Mouse (Mus musculus) adrenal gland (tissue): ENCODE measurements around the gene Scnm1.

Experiments used
- intact Hi-C: fragments of 180-260 bp; cut with DNase I; formaldehyde crosslinking; loops from one replicate; pipeline ENCODE4 v1.15.1; 2025
- microRNA-seq, 2 experiments: library from miRNA; unstranded; fragments of <30 nt; microRNA quantifications; one replicate each; pipeline ENCODE4; 2019

Scnm1 gene

GRCm38 (mm10) chr3:95110911-95111726 lies 22.7 kb downstream of the Scnm1 start, which contains the start of gene Vps72:
Vps72 (plus strand) TSS chr3:95111022.
- intact Hi-C loops: no loop called here

DNA sequence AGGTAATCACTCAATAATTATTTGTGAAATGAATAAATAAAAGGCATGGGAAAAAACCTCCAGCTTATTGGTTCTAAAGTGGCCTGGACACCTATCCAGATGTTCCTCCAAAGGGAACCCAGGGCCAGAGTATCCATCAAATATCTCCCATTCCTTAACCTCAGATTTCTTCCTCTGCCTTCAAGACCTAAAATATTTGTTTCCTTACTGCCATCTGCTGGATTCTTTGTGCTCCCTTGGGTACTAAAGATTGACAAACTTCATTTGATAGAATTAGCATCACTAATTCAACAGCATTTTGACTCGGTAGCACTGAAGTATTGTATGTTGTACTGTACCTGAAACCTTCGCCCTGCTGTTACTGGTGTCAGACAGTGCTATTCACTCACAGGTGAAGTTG lies 25.9 kb downstream of the Scnm1 start:
- intact Hi-C loops: loop anchor here (5.0 kb wide), 2 partner anchors 41 to 56 kb away; no protein-coding TSS in a partner anchor

- intact Hi-C loops: loop anchor here (5.0 kb wide), 2 partner anchors 40 to 55 kb away; no protein-coding TSS in a partner anchor
These were observed 26.5 kb downstream of the Scnm1 start for GRCm38 (mm10) chr3:95107308-95107707.

DNA sequence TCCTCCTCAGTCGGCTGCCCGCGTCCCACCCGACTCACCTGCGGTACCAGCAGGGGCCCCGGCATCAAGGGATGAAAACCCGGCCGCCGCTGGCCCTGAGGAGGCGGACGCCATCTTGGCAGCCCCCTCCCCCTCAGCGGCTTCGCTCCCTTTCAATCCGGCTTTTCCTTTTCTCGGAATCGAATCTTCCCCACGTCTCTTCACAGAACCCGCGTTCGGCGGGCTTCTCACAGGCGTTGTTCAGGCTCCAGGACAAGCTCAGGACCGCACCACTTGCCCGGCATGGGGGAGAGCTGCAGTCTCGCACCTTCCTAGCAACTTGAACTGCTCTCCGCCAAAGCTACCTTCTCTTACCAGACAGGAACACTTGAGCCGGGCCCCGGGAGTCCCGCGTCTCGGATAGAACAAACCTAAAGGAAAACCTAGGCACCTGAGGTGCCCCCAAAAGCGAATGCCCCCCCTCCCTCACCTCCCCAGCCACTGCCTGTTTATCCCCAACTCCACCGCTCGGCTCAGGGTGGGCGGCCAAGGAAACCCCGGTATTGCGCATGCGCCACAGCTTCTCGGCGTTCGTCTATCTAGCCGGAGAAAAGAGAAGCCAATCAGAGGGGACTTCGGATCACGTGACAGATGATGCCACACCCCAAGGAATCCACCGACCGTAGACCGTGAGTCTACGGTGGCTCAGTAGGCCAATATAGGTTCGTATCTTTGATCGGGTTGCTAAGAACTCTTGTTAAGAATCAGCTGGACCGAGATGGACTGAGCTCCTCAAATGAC lies 27.3 kb downstream of the Scnm1 start, which contains the start of gene Pip5k1a:
Gene Pip5k1a (minus strand): TSS at position 593 of the 780 bp plus-strand sequence.
- intact Hi-C loops: loop anchor here (5.0 kb wide), 2 partner anchors 39 to 54 kb away; no protein-coding TSS in a partner anchor

DNA sequence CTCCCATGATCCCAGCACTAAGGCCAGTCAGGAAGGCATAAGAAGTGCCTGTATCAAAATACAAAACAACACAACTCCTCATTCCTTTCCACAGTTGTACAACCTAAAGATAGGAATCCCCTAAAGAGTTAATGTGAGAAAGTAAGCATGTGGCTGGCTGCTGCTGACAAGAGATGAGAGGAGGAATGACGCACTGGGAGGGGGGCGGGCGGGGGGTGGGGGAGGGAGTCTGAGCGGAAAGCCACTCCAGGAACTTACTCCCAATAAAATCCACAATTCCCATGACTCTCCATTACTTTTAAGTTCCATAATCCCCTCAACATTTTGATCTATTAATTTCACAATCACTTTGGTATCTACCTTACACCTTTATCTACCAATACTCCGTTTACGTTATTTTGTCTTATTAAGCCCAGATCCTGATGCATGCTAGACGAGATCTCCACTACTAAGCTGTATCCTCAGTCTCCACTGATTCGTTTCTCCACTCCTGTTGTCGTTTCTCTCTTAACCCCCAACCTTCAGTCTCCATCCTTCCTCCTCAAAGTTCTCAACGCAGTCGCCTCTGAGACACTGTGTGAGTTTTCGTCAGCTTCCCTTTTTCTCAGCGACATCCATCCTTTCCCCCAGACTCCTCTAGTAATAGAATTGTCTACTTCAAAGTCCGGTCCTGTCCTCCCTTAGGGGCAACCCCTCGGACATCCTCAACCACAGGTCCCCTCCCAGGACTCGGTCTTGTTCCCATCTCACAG lies 28.0 kb downstream of the Scnm1 start:
- intact Hi-C loops: loop anchor here (5.0 kb wide), 2 partner anchors 38 to 53 kb away; no protein-coding TSS in a partner anchor

GRCm38 (mm10) chr3:95105121-95105520 lies 28.7 kb downstream of the Scnm1 start:
- intact Hi-C loops: loop anchor here (5.0 kb wide), 2 partner anchors 38 to 53 kb away; no protein-coding TSS in a partner anchor

- intact Hi-C loops: no loop called here
These were observed 33.0 kb downstream of the Scnm1 start for GRCm38 (mm10) chr3:95100854-95101253.

DNA sequence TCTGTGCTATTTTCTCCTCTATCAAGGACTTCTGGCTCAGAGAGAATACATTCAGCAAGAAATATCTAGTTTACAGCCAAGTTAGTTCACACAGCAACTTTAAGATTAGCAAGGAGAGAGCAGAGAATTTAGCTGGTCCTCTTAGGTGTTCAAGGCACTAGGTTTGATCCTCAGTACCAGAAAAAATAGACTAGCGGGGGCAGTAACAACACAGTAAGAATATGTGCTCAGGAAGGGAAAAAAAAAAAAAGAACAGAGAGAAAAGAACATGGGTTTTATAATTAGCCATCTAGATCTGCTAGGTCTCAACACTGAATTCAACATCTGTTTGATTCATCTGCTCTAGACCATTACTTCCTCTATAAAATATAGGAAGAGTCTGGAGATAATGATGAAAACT lies 45.7 kb downstream of the Scnm1 start:
- intact Hi-C loops: no loop called here

Small RNA genes lying within 50 kb of the gene (microRNA-seq; reads per million reads assigned to microRNA genes)
- 0 reads per million in 2 experiments for gene Mir8099-1
